Mouse (Mus musculus): ENCODE data around the gene Lsm7. TPM values are rescaled to one million over a fixed set of nuclear protein-coding genes. Genes with fewer than 3 reads are reported as not detected.
"Not testable (repeated sequence)": the region's sequence is repeated elsewhere in the genome, so short reads cannot be mapped to it uniquely, and the experiment has no call there.

Lsm7 gene
- polyA plus RNA-seq, 1 experiment = 17.4 TPM

DNA sequence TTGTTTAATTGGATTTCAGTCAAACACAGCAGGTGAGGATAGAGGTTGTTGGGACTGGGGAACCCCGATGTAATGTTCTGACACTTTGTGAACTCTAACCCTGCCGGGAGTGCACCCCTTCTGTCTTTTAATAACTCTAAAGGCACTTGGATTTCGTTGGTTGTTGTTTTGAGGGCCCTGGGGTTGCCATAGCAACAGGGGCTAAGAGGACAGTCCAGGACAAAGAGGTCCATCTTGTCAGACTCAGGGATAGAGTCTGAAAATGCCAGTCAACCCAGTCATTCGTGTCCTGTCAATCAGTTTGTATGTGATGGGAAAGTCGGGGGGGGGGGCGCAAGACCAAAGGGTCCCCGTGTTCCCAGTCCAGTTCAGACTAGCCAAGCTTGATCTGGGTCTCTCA, 22.2 kb downstream of the Lsm7 start:
- no peak for TF ChIP-seq GATA1 (IDR thresholded peaks at IDR 0.05; ENCODE audit: low read length)
- no peak for TF ChIP-seq TAL1 (IDR thresholded peaks at IDR 0.05; ENCODE audit: low read length)
- Histone ChIP-seq H3K27me3 (ENCODE audit: control insufficient read depth) (peaks cover 54% of the 10 kb centered on the region), H3K4me1 (ENCODE audit: control insufficient read depth) (peaks cover 64% of the 10 kb centered on the region), H3K9me3 (ENCODE audit: control insufficient read depth, low read length) (peaks cover 18% of the 10 kb centered on the region), H3K36me3 (ENCODE audit: control insufficient read depth) (peaks cover 39% of the 10 kb centered on the region), H3K4me3 (replicated peaks) (no peak overlapping the region)

DNA sequence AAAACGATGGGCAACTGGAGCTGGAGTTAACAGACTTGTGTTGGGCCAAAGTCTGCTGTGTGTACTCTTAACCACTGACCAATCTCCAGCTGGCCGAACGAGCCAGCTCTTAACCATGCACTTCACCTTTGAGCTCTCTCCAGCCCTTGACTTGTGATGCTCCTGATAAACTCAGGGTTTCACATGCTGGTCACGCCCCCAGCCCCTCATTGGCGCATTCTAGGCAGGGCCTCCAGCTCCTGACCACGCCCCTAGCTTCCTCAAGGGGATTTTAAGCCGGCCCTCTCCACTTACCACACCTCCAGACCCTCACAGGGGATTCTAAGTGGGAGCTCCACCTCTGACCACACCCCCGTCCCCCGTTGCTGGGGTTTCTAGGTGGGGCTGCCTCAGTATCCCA, 23.9 kb downstream of the Lsm7 start:
- H3K36me3 ChIP-seq (ENCODE audit: control insufficient read depth) = peaks cover 47% of the 10 kb centered on the region
- TF ChIP-seq GATA1 (IDR thresholded peaks at IDR 0.05; ENCODE audit: low read length) (no peak), TAL1 (IDR thresholded peaks at IDR 0.05; ENCODE audit: low read length) (no peak)
- peaks cover 37% of the 10 kb centered on the region for H3K27me3 ChIP-seq (ENCODE audit: control insufficient read depth)
- peaks cover 18% of the 10 kb centered on the region for H3K9me3 ChIP-seq (ENCODE audit: control insufficient read depth, low read length)
- peak overlapping the region; percentile 5 for H3K4me3 ChIP-seq (replicated peaks)
- peaks cover 62% of the 10 kb centered on the region for H3K4me1 ChIP-seq (ENCODE audit: control insufficient read depth)

DNA sequence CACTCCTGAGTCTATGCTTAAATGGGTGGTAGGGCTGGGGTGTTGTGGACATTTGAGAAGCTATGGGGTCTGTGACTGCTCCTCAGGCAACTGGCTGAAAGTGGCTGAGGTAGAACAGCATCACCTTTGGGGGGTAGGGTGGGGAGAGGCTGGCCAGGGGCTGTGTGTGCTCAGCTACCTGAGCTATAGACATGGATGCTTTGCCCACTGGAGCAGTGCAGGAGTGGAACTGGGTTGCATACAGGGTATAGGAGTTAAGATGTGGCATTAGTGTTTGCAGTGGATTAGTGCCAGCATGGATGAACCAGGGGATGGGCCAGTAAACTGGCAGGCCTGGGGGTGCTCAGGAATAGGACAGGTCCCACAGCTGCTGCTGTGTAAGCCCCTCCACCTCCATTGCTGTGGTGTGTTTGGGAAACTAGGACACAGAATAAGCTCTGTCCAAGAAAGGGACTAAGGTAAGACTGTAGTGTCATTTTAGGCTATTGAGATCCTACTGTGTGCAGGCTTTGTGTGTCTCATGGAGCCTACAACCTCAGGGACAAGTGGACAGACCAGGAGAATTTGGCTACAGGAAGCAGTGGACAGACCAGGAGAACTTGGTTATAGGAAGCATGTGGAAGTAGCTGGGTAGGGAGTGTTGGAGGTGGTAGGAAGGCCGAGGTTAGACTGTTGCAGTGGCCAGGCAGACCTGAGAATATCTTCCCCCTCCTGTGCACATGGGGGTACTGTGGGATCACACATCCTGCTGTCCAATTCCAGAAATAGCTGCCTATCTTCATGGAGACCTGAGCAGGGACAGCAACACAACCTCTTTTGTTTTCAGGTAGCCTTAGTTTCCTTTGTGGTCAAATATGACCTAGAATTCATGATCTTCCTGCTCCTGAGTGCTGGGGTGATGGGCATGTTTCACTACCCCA, 25.4 kb downstream of the Lsm7 start:
- Histone ChIP-seq H3K36me3 (ENCODE audit: control insufficient read depth) (peaks cover 47% of the 10 kb centered on the region), H3K4me1 (ENCODE audit: control insufficient read depth) (peaks cover 71% of the 10 kb centered on the region), H3K9me3 (ENCODE audit: control insufficient read depth, low read length) (peaks cover 5% of the 10 kb centered on the region), H3K4me3 (replicated peaks) (peak overlapping the region; percentile 7), H3K27me3 (ENCODE audit: control insufficient read depth) (peaks cover 22% of the 10 kb centered on the region)
- TF ChIP-seq TAL1 (IDR thresholded peaks at IDR 0.05; ENCODE audit: low read length) (no peak), GATA1 (IDR thresholded peaks at IDR 0.05; ENCODE audit: low read length) (no peak)

DNA sequence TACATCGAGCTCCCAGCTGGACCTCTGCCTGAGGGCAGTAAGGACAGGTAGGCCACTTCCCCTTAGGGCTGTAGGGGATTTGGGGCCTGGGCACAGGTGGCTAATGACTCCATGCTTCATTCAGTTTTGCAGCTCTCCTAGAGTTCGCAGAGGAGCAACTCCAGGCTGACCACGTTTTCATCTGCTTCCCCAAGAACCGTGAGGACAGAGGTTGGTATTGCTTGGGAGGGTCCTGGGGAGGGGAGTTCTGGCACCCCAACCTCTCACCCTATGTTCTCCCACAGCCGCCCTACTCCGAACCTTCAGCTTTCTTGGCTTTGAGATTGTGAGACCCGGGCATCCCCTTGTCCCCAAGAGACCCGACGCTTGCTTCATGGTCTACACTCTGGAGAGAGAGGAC, 26.4 kb downstream of the Lsm7 start:
- Histone ChIP-seq H3K4me1 (ENCODE audit: control insufficient read depth) (peaks cover 77% of the 10 kb centered on the region), H3K36me3 (ENCODE audit: control insufficient read depth) (peaks cover 47% of the 10 kb centered on the region), H3K27me3 (ENCODE audit: control insufficient read depth) (peaks cover 12% of the 10 kb centered on the region), H3K4me3 (replicated peaks) (peak overlapping the region; percentile 86)
- not testable (repeated sequence) for H3K9me3 ChIP-seq (ENCODE audit: control insufficient read depth, low read length)

DNA sequence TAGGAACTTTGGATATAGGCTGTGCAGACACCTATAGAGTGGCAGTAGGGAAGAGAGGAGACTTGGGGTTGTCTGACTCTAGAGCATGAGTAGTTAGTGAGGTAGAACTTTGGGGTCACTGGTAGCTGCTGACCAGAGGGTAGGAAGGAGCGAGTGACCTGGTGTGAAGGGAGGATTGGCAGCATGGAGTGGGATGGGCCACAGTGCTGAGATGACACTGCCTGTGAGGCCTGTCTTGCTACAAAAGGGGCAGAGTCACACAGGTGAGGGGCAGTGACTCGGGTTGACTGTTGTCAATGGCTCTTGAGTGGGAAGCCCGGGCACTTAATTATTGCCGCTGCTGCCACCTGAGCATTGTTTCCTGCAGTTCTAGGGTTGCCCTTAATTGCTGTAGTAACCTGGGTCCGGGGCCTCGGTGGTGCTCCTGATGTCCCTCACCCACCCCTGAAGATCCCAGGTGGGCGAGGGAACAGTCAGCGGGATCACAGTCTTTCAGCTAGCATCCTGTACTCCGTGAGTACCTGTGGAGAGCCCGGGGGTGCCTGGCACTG, 27.1 kb downstream of the Lsm7 start:
- TF ChIP-seq TAL1 (IDR thresholded peaks at IDR 0.05; ENCODE audit: low read length) (no peak), GATA1 (IDR thresholded peaks at IDR 0.05; ENCODE audit: low read length) (no peak)
- Histone ChIP-seq H3K27me3 (ENCODE audit: control insufficient read depth) (peaks cover 5% of the 10 kb centered on the region), H3K36me3 (ENCODE audit: control insufficient read depth) (peaks cover 47% of the 10 kb centered on the region), H3K4me3 (replicated peaks) (peak overlapping the region; percentile 86), H3K4me1 (ENCODE audit: control insufficient read depth) (peaks cover 76% of the 10 kb centered on the region), H3K9me3 (ENCODE audit: control insufficient read depth, low read length) (no peaks in the 10 kb centered on the region)

- Histone ChIP-seq H3K36me3 (ENCODE audit: control insufficient read depth) (peaks cover 47% of the 10 kb centered on the region), H3K4me3 (replicated peaks) (peak overlapping the region; percentile 86), H3K27me3 (ENCODE audit: control insufficient read depth) (peaks cover 1% of the 10 kb centered on the region), H3K4me1 (ENCODE audit: control insufficient read depth) (peaks cover 79% of the 10 kb centered on the region), H3K9me3 (ENCODE audit: control insufficient read depth, low read length) (no peaks in the 10 kb centered on the region)
- TF ChIP-seq GATA1 (IDR thresholded peaks at IDR 0.05; ENCODE audit: low read length) = no peak
- no peak for TF ChIP-seq TAL1 (IDR thresholded peaks at IDR 0.05; ENCODE audit: low read length)
Measured at GRCm38 (mm10) chr10:80827063-80827869, 27.7 kb downstream of the Lsm7 start.

DNA sequence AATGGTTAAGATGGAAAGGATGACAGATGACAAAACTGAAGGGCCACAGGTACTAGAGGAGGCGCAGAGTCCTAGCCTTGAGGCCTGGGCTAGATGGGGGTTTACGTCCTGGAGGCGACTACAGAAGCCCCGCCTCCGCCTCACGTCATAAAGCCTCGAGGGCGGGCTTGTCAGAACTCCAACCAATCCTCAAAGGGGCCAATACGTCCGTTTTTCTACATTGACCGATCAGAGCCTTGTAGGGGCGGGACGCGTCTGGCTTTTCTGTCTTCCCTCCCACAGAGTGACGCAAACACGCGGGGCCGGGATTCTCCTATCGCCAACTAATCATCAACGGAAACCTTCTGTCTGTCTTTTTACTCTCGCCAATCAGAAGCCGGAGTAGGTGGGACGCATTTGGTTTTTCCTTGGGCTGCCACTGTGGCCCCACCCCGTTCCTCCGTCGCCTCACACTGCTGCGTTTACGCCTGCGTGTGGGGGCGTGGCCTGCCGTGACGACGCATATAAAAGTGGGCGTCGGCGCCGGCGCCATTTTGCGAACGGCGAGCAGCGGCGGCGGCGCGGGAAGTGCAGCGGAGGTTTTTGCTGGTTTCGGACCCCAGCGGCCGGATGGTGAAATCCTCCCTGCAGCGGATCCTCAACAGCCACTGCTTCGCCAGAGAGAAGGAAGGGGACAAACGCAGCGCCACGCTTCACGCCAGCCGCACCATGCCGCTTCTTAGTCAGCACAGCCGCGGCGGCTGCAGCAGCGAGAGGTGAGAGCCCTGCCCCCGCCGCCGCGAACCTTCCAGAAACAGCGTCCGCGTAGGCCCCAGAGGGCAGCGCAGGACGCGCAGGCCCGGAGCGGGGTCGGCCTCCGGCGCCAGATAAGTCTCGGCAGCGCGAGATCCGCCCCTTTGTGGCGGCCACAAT, 28.6 kb downstream of the Lsm7 start, which contains the start of gene Oaz1:
Gene Oaz1, plus strand, starts transcription at position 506 of the 912 bp plus-strand sequence.
- H3K4me1 ChIP-seq (ENCODE audit: control insufficient read depth) = peaks cover 76% of the 10 kb centered on the region

DNA sequence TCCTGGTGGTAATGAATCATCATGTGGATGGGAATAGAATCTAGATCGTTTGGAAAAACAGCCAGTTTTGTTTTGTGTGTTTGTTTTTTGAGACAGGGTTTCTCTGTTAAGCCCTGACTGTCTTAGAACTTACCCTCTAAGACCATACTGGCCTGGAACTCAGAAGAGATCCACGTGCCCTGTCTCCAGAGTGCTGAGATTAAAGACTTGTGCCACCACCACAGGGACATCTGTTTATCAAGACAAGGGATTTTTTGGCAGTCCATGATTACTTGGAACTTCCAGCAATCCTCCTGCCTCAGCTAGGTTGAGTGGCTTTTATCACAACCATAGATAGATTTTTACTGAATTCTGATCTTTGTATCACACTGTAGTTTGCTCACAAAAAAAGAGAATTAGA, 30.2 kb downstream of the Lsm7 start:
- H3K4me1 ChIP-seq (ENCODE audit: control insufficient read depth) = peaks cover 69% of the 10 kb centered on the region
- TF ChIP-seq GATA1 (IDR thresholded peaks at IDR 0.05; ENCODE audit: low read length) (no peak), TAL1 (IDR thresholded peaks at IDR 0.05; ENCODE audit: low read length) (no peak)
- no peaks in the 10 kb centered on the region for H3K9me3 ChIP-seq (ENCODE audit: control insufficient read depth, low read length)
- no peaks in the 10 kb centered on the region for H3K27me3 ChIP-seq (ENCODE audit: control insufficient read depth)
- H3K36me3 ChIP-seq (ENCODE audit: control insufficient read depth) = peaks cover 27% of the 10 kb centered on the region
- H3K4me3 ChIP-seq (replicated peaks) = no peak overlapping the region

More for the DNA sequence above, 28.6 kb downstream of the Lsm7 start, which contains the start of gene Oaz1:
- Histone ChIP-seq H3K4me3 (replicated peaks) (peak within 1 kb of the TSS; percentile 86), H3K27me3 (ENCODE audit: control insufficient read depth) (no peaks in the 10 kb centered on the region), H3K36me3 (ENCODE audit: control insufficient read depth) (peaks cover 43% of the 10 kb centered on the region), H3K9me3 (ENCODE audit: control insufficient read depth, low read length) (no peaks in the 10 kb centered on the region)
- TF ChIP-seq TAL1 (IDR thresholded peaks at IDR 0.05; ENCODE audit: low read length) (no peak), GATA1 (IDR thresholded peaks at IDR 0.05; ENCODE audit: low read length) (no peak)

Data from erythroblast, embryonic 14.5 days (primary cell).